ENCODE assay signal across 11 mouse cellular contexts in genomic region chr16:95242114-95242513, GRCm38 (mm10). TPM values are rescaled to one million over a fixed set of nuclear protein-coding genes. Genes with fewer than 3 reads are reported as not detected.
A peak's percentile ranks its signal among the peaks of the same experiment; 100 is the strongest.
DNase-seq lines count a peak whose midpoint lies in the region; ATAC-seq and TF ChIP-seq lines count a peak whose summit lies in the region.
"Had no signal": no experiment of that assay in that cellular context is flagged by ENCODE, and none has a peak within 500 bp of the region (broad histone marks: within the 10 kb centered on the region; RNA-seq: fewer than 3 reads in every experiment).

No protein-coding gene starts in this region.

- DNase-seq in liver, adult 2 months (ENCODE audit: extremely low read depth, low read depth, low spot score) = peak; percentile 76
- no peak for DNase-seq in liver, postnatal 0 days
- DNase-seq in kidney, adult 2 months = peak; percentile 95
- DNase-seq in spleen, postnatal 4 days (ENCODE audit: low spot score in 2 of 2) = no peak

- no peaks in the 10 kb centered on the region for H3K36me3 ChIP-seq in liver, adult 2 months (ENCODE audit: control insufficient read depth, insufficient read depth, low read length)
- no peaks in the 10 kb centered on the region for H3K36me3 ChIP-seq in liver, postnatal 0 days (replicated peaks; ENCODE audit: insufficient read depth, low read length)
- no peaks in the 10 kb centered on the region for H3K36me3 ChIP-seq in kidney, adult 2 months (ENCODE audit: control insufficient read depth, insufficient read depth, low read length)
- no peaks in the 10 kb centered on the region for H3K36me3 ChIP-seq in limb, embryonic 15.5 days

- H3K27ac ChIP-seq in liver, adult 2 months (replicated peaks; ENCODE audit: insufficient read depth, low read depth, low read length) = no peak overlapping the region
- no peak overlapping the region for H3K27ac ChIP-seq in liver, postnatal 0 days (ENCODE audit: low read depth)
- H3K27ac ChIP-seq in brown adipose tissue, adult 24 weeks (replicated peaks; ENCODE audit: low read depth, low read length) = 0 out of 2 replicates have a peak overlapping the region, but pooled peaks have one; percentile 12
- peak overlapping the region; percentile 92 for H3K27ac ChIP-seq in kidney, adult 2 months (ENCODE audit: insufficient read depth, low read depth, low read length)
- H3K27ac ChIP-seq in limb, embryonic 15.5 days = peak overlapping the region; percentile 67

- no peaks in the 10 kb centered on the region for H3K27me3 ChIP-seq in liver, adult 2 months (ENCODE audit: control insufficient read depth, insufficient read depth, low read length)
- H3K27me3 ChIP-seq in liver, postnatal 0 days (ENCODE audit: insufficient read depth, low read length) = no peaks in the 10 kb centered on the region
- H3K27me3 ChIP-seq in kidney, adult 2 months (replicated peaks; ENCODE audit: control insufficient read depth, insufficient read depth, low read length) = no peaks in the 10 kb centered on the region
- no peaks in the 10 kb centered on the region for H3K27me3 ChIP-seq in limb, embryonic 15.5 days

- no peak for ATAC-seq in liver, postnatal 0 days
- ATAC-seq in limb, embryonic 15.5 days (ENCODE audit: insufficient number of reproducible peaks, low FRiP score, low TSS enrichment, low read depth) = no peak
- ATAC-seq in frontal cortex, adult (ENCODE audit: low TSS enrichment) = no peak

- no peak for TF ChIP-seq EP300 in liver, postnatal 0 days (IDR thresholded peaks at IDR 0.05; ENCODE audit: low read depth)

- H3K9me3 ChIP-seq in liver, postnatal 0 days (ENCODE audit: low read length) = no peaks in the 10 kb centered on the region
- H3K9me3 ChIP-seq in limb, embryonic 15.5 days = no peaks in the 10 kb centered on the region

- no peaks in the 10 kb centered on the region for H3K79me2 ChIP-seq in liver, adult 2 months (ENCODE audit: control insufficient read depth, insufficient read depth, low read length)

- no peak overlapping the region for H3K4me2 ChIP-seq in liver, postnatal 0 days (ENCODE audit: low read depth, low read length)
- no peak overlapping the region for H3K4me2 ChIP-seq in limb, embryonic 15.5 days
- H3K4me2 ChIP-seq: midbrain, embryonic 11.5 days had no signal

- peaks cover 10% of the 10 kb centered on the region; the same call in 1 of the 2 replicates for H3K4me1 ChIP-seq in liver, adult 2 months (ENCODE audit: control insufficient read depth, insufficient read depth, low read length)
- H3K4me1 ChIP-seq in liver, postnatal 0 days (ENCODE audit: insufficient read depth) = 0 out of 2 replicates have a peak, but pooled peaks cover 2% of the 10 kb centered on the region
- peaks cover 22% of the 10 kb centered on the region; the same call in 1 of the 2 replicates for H3K4me1 ChIP-seq in brown adipose tissue, adult 24 weeks (ENCODE audit: control insufficient read depth, insufficient read depth, insufficient read length, low read length)
- peaks cover 26% of the 10 kb centered on the region; the same call in 1 of the 2 replicates for H3K4me1 ChIP-seq in kidney, adult 2 months (ENCODE audit: control insufficient read depth, insufficient read depth, low read length)
- H3K4me1 ChIP-seq in limb, embryonic 15.5 days = peaks cover 8% of the 10 kb centered on the region

- TF ChIP-seq POLR2A in liver, adult 2 months (IDR thresholded peaks at IDR 0.05; ENCODE audit: extremely low read depth, insufficient read depth, low read length) = no peak
- no peak for TF ChIP-seq POLR2A in kidney, adult 2 months (IDR thresholded peaks at IDR 0.05; ENCODE audit: low read depth, low read length)

- no peak overlapping the region for H3K4me3 ChIP-seq in liver, adult 2 months (ENCODE audit: insufficient read depth, low read depth, low read length)
- no peak overlapping the region for H3K4me3 ChIP-seq in liver, postnatal 0 days (ENCODE audit: low read depth, low read length)
- H3K4me3 ChIP-seq in brown adipose tissue, adult 24 weeks (ENCODE audit: insufficient read depth, low read depth, low read length) = no peak overlapping the region
- H3K4me3 ChIP-seq in kidney, adult 2 months (ENCODE audit: insufficient read depth, low read depth, low read length) = no peak overlapping the region
- H3K4me3 ChIP-seq in limb, embryonic 15.5 days = no peak overlapping the region

- TF ChIP-seq CTCF in liver, adult 2 months (IDR thresholded peaks at IDR 0.05; ENCODE audit: low read depth, low read length) = no peak
- no peak for TF ChIP-seq CTCF in liver, postnatal 0 days (IDR thresholded peaks at IDR 0.05; ENCODE audit: low read depth)
- no peak for TF ChIP-seq CTCF in kidney, adult 2 months (conservative IDR thresholded peaks at IDR 0.05; ENCODE audit: insufficient read depth, insufficient read length, low read depth, low read length)

- H3K9ac ChIP-seq in liver, adult 2 months (ENCODE audit: low read depth, low read length) = no peak overlapping the region
- H3K9ac ChIP-seq in liver, postnatal 0 days (replicated peaks) = no peak overlapping the region
- H3K9ac ChIP-seq in limb, embryonic 15.5 days = no peak overlapping the region

- WGBS in liver, adult 2 months = 46% methylated on average over 4 of the region's 4 CpGs
- 63% methylated on average over 4 of the region's 4 CpGs for WGBS in liver, postnatal 0 days (ENCODE audit: insufficient replicate concordance)
- WGBS in kidney, adult 2 months = 50% methylated on average over 4 of the region's 4 CpGs
- 78% methylated on average over 4 of the region's 4 CpGs for WGBS in limb, embryonic 15.5 days

RNA-seq across cellular contexts. Expression of gene Kcnj15, which starts 15.2 kb away (rescaled TPM):
- total RNA-seq in liver, adult 2 months (2014; rRNA removed) = 0.18 and 0.27 TPM in 2 replicates
- polyA plus RNA-seq in liver, adult 2 months (2012; rRNA removed) = 0.04 and 0.06 TPM in 2 replicates
- 0.07 and 0.25 TPM in 2 replicates for polyA plus RNA-seq in liver, postnatal 0 days (2015; fragmentation: Nextera tagmentation; extraction: Ambion mirVana)
- 3.1 and 3.3 TPM in 2 replicates for polyA plus RNA-seq in brown adipose tissue, adult 24 weeks (2012; ENCODE audit: insufficient read depth, insufficient read length, missing spikeins)
- 311 and 327 TPM in 2 replicates for polyA plus RNA-seq in kidney, adult 2 months (2012; rRNA removed)
- 5.3 and 5.4 TPM in 2 replicates for polyA plus RNA-seq in limb, embryonic 15.5 days (2015; fragmentation: Nextera tagmentation; extraction: Ambion mirVana)
- total RNA-seq: layer of hippocampus, postnatal 36 days; neutrophil, adult 5-6 weeks had no signal
- polyA plus RNA-seq: cerebellum, adult 2 months had no signal

Comparison
In these comparisons a context has a peak if more than half of its experiments do, and no peak if none do; other contexts are left out.
1. DNase-seq: peak in liver, adult 2 months (single experiment) and kidney, adult 2 months (single experiment); none in liver, postnatal 0 days (single experiment) and spleen, postnatal 4 days (0 of 2).
2. H3K27ac ChIP-seq: peak in brown adipose tissue, adult 24 weeks (single experiment), kidney, adult 2 months (single experiment) and limb, embryonic 15.5 days (single experiment); none in liver, adult 2 months (single experiment) and liver, postnatal 0 days (single experiment).
3. RNA of gene Kcnj15, which starts 15.2 kb away (polyA plus RNA-seq): 311 to 327 TPM in kidney, adult 2 months; 5.3 to 5.4 TPM in limb, embryonic 15.5 days, 3.1 to 3.3 TPM in brown adipose tissue, adult 24 weeks, 0.07 to 0.25 TPM in liver, postnatal 0 days and 0.04 to 0.06 TPM in liver, adult 2 months; every median in the first group is over 10 times any median in the second.